Mouse (Mus musculus) forebrain, embryonic 16.5 days (tissue): ENCODE results near the gene Ucp1. TPM values are rescaled to one million over a fixed set of nuclear protein-coding genes. Genes with fewer than 3 reads are reported as not detected.
A peak's percentile ranks its signal among the peaks of the same experiment; 100 is the strongest.

Source experiments
- ATAC-seq: fragments of 200-750 bp; cut with Nextera tagmentation; 2 replicates; pipeline ENCODE4 v1.8.0; 2017; ENCODE audit warnings: mild to moderate bottlenecking, moderate library complexity
- H3K27ac ChIP-seq: fragments of 300-500 bp; sonication (generic); 2 replicates; pipeline ENCODE4 v1.5.1; 2014; ENCODE audit warnings: low read length, control low read depth
- H3K27me3 ChIP-seq: fragments of 300-500 bp; sonication (generic); replicated peaks from 2 replicates; pipeline ENCODE4 v1.6.1; 2014; ENCODE audit warnings: low read length; ENCODE audit not compliant: control insufficient read depth, insufficient read depth
- H3K36me3 ChIP-seq: fragments of 300-500 bp; sonication (generic); 2 replicates; pipeline ENCODE4 v1.6.1; 2014; ENCODE audit not compliant: control insufficient read depth, insufficient read depth
- H3K4me1 ChIP-seq: fragments of 300-500 bp; sonication (generic); replicated peaks from 2 replicates; pipeline ENCODE4 v1.6.1; 2014; ENCODE audit warnings: low read length; ENCODE audit not compliant: control insufficient read depth, insufficient read depth
- H3K4me2 ChIP-seq: fragments of 300-500 bp; sonication (generic); 2 replicates; pipeline ENCODE4 v1.6.1; 2014; ENCODE audit warnings: mild to moderate bottlenecking, low read length, control low read depth
- H3K4me3 ChIP-seq: fragments of 300-500 bp; sonication (generic); replicated peaks from 2 replicates; pipeline ENCODE4 v1.5.1; 2014; ENCODE audit warnings: mild to moderate bottlenecking, low read length, control low read depth
- H3K9ac ChIP-seq: fragments of 300-500 bp; sonication (generic); replicated peaks from 2 replicates; pipeline ENCODE4 v1.6.1; 2014; ENCODE audit warnings: low read depth, low read length, control low read depth
- H3K9me3 ChIP-seq: fragments of 300-500 bp; sonication (generic); 2 replicates; pipeline ENCODE4 v1.6.1; 2016; ENCODE audit warnings: low read length; ENCODE audit not compliant: control insufficient read depth
- WGBS: fragments of 180-500 bp; shearing (Covaris S2); extraction: QIAGEN DNeasy Blood & Tissue Kit; methylation state at CpG from one replicate; pipeline ENCODE4 v1.1.7; 2014; 5-methylcytosine and 5-hydroxymethylcytosine counted together
- polyA plus RNA-seq: library from polyadenylated mRNA; unstranded; fragments of >200 nt; fragmentation: Nextera tagmentation; extraction: Ambion mirVana; gene quantifications from 2 replicates; pipeline ENCODE4 v1.2.1, GENCODE M21; 2015

The Ucp1 gene
- polyA plus RNA-seq: not detected in 2 replicates

DNA sequence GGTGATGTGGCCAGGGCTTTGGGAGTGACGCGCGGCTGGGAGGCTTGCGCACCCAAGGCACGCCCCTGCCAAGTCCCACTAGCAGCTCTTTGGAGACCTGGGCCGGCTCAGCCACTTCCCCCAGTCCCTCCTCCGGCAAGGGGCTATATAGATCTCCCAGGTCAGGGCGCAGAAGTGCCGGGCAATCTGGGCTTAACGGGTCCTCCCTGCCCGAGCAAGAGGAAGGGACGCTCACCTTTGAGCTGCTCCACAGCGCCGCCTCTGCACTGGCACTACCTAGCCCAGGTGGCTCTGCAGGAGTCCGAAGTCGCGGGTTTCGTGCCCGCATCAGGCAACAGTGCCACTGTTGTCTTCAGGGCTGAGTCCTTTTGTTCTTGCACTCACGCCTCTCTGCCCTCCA lies at the start of gene Ucp1:
Gene Ucp1, plus strand, starts transcription at position 177 of the 400 bp plus-strand sequence.
- Histone ChIP-seq H3K9me3 (no peaks in the 10 kb centered on the region), H3K36me3 (no peaks in the 10 kb centered on the region), H3K27ac (no peak within 1 kb of the TSS), H3K9ac (0 out of 2 replicates have a peak within 1 kb of the TSS, but pooled peaks have one; percentile 13), H3K4me1 (peaks cover 5% of the 10 kb centered on the region; the same call in 1 of the 2 replicates), H3K27me3 (0 out of 2 replicates have a peak, but pooled peaks cover 5% of the 10 kb centered on the region), H3K4me3 (peak within 1 kb of the TSS; percentile 15), H3K4me2 (peak within 1 kb of the TSS; percentile 44)
- no peak for ATAC-seq
- WGBS: 3% methylated on average over 20 of the region's 20 CpGs

DNA sequence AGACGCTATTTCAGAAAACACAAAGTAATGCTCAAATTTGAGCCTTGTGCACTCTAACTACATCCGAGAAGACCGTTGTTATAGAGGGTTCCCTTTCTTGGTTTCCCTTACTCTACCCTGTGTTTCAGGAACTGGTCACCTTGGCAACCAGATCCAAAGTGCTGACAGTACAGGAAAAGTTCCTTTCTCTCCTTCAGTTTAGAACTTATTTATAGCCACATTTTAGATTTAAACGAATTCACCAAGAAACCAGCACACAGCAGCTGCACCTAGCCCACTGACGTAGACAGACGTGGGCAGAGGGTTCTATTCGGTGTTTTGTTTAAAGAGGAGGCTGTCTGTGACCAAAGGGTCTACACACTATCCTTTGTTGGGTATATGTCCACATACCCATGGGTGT lies 46.0 kb upstream of the Ucp1 start:
- no peak overlapping the region for H3K27ac ChIP-seq
- 91% methylated on average over 7 of the region's 7 CpGs for WGBS
- H3K4me3 ChIP-seq: no peak overlapping the region
- no peaks in the 10 kb centered on the region for H3K27me3 ChIP-seq
- H3K9ac ChIP-seq: no peak overlapping the region
- no peak for ATAC-seq
- no peak overlapping the region for H3K4me2 ChIP-seq
- no peaks in the 10 kb centered on the region for H3K4me1 ChIP-seq
- H3K36me3 ChIP-seq: peaks cover 3% of the 10 kb centered on the region; the same call in 1 of the 2 replicates
- no peaks in the 10 kb centered on the region for H3K9me3 ChIP-seq

DNA sequence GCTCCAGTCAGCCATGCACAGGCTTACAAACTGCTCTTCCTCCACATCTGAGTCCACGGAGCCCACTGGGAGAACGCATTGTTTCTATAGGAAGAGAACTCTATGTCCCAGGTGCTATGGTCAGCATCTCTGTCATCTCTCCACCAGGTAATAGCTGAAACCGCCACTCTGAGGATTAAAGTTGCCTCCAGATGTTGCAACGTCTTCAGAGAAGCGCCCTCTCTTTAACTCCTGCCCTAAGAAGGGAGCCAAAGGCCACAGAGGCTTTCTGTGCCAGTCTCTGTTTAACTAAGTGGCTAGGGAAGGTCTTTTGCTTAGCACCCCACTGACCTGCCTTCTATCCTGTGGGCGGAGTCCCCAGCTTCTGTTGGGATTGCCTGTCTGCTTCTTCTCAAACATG lies 39.3 kb upstream of the Ucp1 start:
- H3K4me1 ChIP-seq: no peaks in the 10 kb centered on the region
- no peak overlapping the region for H3K4me2 ChIP-seq
- 84% methylated on average over 6 of the region's 6 CpGs for WGBS
- H3K27me3 ChIP-seq: no peaks in the 10 kb centered on the region
- no peak overlapping the region for H3K9ac ChIP-seq
- no peak overlapping the region for H3K4me3 ChIP-seq
- H3K36me3 ChIP-seq: peaks cover 14% of the 10 kb centered on the region
- no peaks in the 10 kb centered on the region for H3K9me3 ChIP-seq
- H3K27ac ChIP-seq: no peak overlapping the region
- ATAC-seq: no peak

DNA sequence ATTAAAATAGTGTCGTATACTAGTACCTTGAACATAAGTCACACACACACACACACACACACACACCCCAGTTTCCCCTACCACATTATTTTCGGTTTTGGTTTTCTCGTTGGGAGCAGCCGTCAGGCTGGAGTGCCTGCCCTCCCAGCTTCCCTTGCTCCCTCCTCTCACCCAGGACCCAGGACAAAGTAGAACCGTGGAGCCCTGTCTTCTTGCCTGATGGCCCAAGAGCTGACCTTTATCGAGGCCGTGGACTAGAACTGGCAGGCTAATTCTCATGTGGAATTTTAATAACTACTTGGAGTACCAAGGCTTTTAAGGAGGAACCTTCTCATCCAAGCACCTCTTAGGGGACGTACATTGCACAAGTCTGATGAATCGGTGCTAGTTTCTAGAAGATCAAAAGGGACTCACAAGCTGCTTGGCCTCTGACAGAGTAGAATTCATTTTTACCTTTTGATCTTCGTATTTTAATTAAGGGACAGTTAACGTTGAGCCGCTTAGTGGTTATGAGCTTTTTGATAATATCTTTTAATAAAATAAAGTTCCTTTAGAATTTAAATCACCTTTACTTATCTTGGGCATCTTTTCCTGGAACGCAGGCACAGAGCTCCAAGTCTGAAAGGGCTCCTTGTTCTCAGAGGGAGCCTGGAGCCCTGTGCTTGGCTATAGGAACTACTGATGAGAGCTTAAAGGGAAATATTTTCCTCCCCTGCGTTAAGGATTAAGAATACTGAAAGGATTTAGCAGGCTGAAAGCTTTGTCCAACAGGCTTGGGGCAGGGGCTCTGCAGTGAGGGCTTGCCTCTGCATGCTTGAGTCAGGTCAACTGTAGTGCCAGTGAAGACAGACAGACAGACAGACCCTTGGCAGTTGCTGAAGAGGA lies 38.5 kb upstream of the Ucp1 start:
- no peaks in the 10 kb centered on the region for H3K9me3 ChIP-seq
- 36% methylated on average over 14 of the region's 14 CpGs for WGBS
- H3K27ac ChIP-seq: no peak overlapping the region
- no peak overlapping the region for H3K4me2 ChIP-seq
- no peak overlapping the region for H3K4me3 ChIP-seq
- no peaks in the 10 kb centered on the region for H3K4me1 ChIP-seq
- H3K27me3 ChIP-seq: no peaks in the 10 kb centered on the region
- H3K9ac ChIP-seq: no peak overlapping the region
- ATAC-seq: no peak
- H3K36me3 ChIP-seq: peaks cover 17% of the 10 kb centered on the region

DNA sequence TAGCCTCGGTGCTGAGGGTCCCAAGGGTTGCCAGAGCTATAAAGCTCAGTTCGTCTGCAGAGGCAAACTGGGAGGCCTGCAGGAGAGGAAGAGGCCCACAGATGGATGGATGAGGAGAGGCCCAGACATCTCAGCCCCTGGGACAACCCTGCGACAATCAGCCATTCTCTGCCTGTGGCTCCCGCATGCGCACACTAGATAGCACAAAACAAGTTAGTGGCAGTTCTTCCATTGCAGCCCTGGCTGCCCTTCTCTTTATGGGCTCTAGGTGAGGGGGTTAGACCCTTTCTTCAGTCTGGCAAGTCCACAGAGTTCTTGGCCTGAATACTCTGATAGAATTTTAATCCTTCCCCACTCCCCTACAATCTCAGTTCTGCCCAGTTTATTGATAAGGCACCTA lies 37.4 kb upstream of the Ucp1 start:
- no peaks in the 10 kb centered on the region for H3K9me3 ChIP-seq
- no peak overlapping the region for H3K4me3 ChIP-seq
- H3K27me3 ChIP-seq: no peaks in the 10 kb centered on the region
- no peak overlapping the region for H3K27ac ChIP-seq
- H3K4me1 ChIP-seq: no peaks in the 10 kb centered on the region
- ATAC-seq: no peak
- H3K4me2 ChIP-seq: no peak overlapping the region
- H3K9ac ChIP-seq: no peak overlapping the region
- 89% methylated on average over 5 of the region's 5 CpGs for WGBS
- H3K36me3 ChIP-seq: peaks cover 20% of the 10 kb centered on the region

DNA sequence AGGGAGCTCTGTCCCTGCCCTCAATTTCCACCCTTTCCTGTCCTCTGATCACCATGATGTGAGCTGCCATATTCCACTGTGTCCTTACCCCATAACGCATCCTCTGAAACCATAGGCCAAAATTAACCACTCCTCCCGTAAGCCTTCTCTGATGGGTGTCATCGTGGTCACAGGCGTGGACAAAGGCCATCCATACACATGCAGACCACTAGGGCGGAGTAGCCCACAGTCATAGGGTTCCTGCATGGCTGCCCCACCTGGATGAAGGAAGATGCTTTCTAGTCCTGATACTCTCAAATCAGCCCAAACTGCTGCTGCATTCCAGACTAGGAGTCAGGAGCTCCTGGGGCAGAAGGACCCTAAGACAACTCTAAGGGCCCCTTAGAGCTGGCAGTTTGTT lies 32.5 kb upstream of the Ucp1 start:
- no peak overlapping the region for H3K4me3 ChIP-seq
- ATAC-seq: no peak
- H3K9me3 ChIP-seq: no peaks in the 10 kb centered on the region
- no peak overlapping the region for H3K9ac ChIP-seq
- WGBS: 97% methylated on average over 5 of the region's 5 CpGs
- H3K27ac ChIP-seq: no peak overlapping the region
- peaks cover 25% of the 10 kb centered on the region for H3K36me3 ChIP-seq
- no peaks in the 10 kb centered on the region for H3K4me1 ChIP-seq
- no peak overlapping the region for H3K4me2 ChIP-seq
- no peaks in the 10 kb centered on the region for H3K27me3 ChIP-seq

DNA sequence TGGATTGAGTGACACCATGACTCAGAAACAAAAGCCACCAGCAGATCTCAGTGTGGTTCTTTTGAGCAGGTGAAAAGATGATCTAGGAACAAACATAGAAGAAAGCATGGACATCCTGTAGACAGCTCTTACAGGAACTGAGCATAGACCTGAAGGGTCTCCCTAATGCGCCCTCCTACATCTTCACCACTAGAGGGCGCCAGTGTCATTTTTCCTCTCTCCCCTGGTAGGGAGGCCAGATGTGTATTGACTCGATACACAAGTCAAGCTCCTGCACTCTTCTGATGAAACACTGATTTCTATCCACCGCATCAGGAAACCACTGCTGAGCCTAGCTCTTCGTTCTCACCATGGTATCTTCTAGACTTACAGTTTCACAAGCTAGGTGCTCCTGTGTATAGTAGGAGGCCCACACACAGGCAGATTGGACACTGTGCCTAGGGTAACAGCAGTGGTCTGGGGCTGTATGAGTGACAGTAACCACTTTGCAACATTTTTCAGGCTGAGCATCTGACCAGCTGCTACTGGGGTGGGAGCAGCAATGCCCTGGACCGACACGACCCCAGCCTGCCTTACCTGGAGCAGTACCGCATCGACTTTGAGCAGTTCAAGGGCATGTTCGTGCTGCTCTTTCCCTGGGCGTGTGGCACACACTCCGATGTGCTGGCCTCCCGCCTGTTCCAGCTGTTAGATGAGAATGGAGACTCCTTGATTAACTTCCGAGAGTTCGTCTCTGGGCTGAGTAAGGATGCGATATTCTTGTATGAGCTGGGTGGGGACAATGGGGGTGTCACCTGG lies 29.5 kb upstream of the Ucp1 start:
- H3K36me3 ChIP-seq: peaks cover 25% of the 10 kb centered on the region
- H3K4me3 ChIP-seq: no peak overlapping the region
- H3K27me3 ChIP-seq: no peaks in the 10 kb centered on the region
- 72% methylated on average over 16 of the region's 16 CpGs for WGBS
- H3K27ac ChIP-seq: no peak overlapping the region
- H3K4me2 ChIP-seq: no peak overlapping the region
- H3K9ac ChIP-seq: no peak overlapping the region
- H3K9me3 ChIP-seq: no peaks in the 10 kb centered on the region
- no peaks in the 10 kb centered on the region for H3K4me1 ChIP-seq
- peak; percentile 85 for ATAC-seq

DNA sequence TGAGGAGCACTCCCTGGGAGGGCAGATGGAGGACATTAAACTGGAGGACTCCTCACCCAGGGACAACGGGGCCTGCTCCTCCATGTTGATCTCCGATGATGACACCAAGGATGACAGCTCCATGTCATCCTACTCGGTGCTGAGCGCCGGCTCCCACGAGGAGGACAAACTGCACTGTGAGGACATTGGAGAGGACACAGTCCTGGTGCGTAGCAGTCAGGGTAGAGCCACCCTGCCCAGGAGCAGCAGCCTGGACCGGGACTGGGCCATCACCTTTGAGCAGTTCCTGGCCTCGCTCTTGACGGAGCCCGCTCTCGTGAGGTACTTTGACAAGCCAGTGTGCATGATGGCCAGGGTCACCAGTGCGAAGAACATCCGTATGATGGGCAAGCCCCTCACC lies 19.0 kb upstream of the Ucp1 start:
- no peak overlapping the region for H3K4me3 ChIP-seq
- H3K36me3 ChIP-seq: peaks cover 12% of the 10 kb centered on the region
- no peak overlapping the region for H3K9ac ChIP-seq
- no peak for ATAC-seq
- 94% methylated on average over 14 of the region's 14 CpGs for WGBS
- H3K9me3 ChIP-seq: no peaks in the 10 kb centered on the region
- H3K4me1 ChIP-seq: no peaks in the 10 kb centered on the region
- no peak overlapping the region for H3K4me2 ChIP-seq
- H3K27me3 ChIP-seq: no peaks in the 10 kb centered on the region
- H3K27ac ChIP-seq: no peak overlapping the region

DNA sequence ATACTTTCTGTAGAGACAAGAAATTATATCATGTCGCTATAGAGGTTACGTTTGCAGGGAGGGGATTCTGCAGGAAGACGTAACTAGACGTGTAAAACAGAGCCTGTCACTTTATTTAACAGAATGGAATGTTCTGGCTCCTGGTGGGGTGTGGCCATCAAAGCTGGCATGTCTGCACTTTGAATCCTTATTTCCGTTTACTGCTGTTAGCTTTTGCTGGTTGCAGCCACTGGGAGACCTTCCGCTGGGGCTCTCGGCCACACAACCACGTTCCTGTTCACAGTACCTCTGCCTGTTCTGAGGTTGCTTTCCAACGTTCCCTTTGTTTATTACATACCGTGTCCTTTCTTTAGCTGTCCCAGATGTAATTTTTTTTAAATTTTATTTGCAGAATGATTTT lies 17.7 kb upstream of the Ucp1 start:
- no peak for ATAC-seq
- Histone ChIP-seq H3K4me2 (no peak overlapping the region), H3K36me3 (peaks cover 7% of the 10 kb centered on the region), H3K4me3 (no peak overlapping the region), H3K9me3 (no peaks in the 10 kb centered on the region), H3K27me3 (no peaks in the 10 kb centered on the region), H3K27ac (no peak overlapping the region), H3K4me1 (no peaks in the 10 kb centered on the region), H3K9ac (no peak overlapping the region)
- WGBS: 85% methylated on average over 10 of the region's 10 CpGs
